Mouse (Mus musculus): ENCODE results near the gene Tex21.

- TF ChIP-seq CTCF (IDR thresholded peaks at IDR 0.05; ENCODE audit: low read depth, low read length) (no peak), POLR2A (IDR thresholded peaks at IDR 0.05; ENCODE audit: extremely low read depth, insufficient read depth, low read length) (no peak)
Observed at GRCm38 (mm10) chr12:76244981-76245380, 1.6 kb downstream of the Tex21 start.

Data from liver, adult 2 months (tissue).